Mouse (Mus musculus) forebrain, embryonic 15.5 days (tissue): ENCODE results near the gene Atp13a4. TPM values are rescaled to one million over a fixed set of nuclear protein-coding genes. Genes with fewer than 3 reads are reported as not detected.

Experiments used
- ATAC-seq: fragments of 200-750 bp; cut with Nextera tagmentation; replicated peaks from 2 replicates; pipeline ENCODE4 v1.8.0; 2017; ENCODE audit warnings: mild to moderate bottlenecking, moderate TSS enrichment, moderate library complexity
- H3K27ac ChIP-seq: fragments of 300-500 bp; sonication (generic); replicated peaks from 2 replicates; pipeline ENCODE4 v1.5.1; 2015; ENCODE audit warnings: mild to moderate bottlenecking, inconsistent platforms
- H3K27me3 ChIP-seq: fragments of 300-500 bp; sonication (generic); 2 replicates; pipeline ENCODE4 v1.6.1; 2015; ENCODE audit warnings: inconsistent platforms
- H3K36me3 ChIP-seq: fragments of 300-500 bp; sonication (generic); 2 replicates; pipeline ENCODE4 v1.6.1; 2015; ENCODE audit warnings: mild to moderate bottlenecking, inconsistent platforms
- H3K4me1 ChIP-seq: fragments of 300-500 bp; sonication (generic); 2 replicates; pipeline ENCODE4 v1.6.1; 2015; ENCODE audit warnings: inconsistent platforms
- H3K4me2 ChIP-seq: fragments of 300-500 bp; sonication (generic); replicated peaks from 2 replicates; pipeline ENCODE4 v1.6.1; 2015; ENCODE audit warnings: mild to moderate bottlenecking, inconsistent platforms
- H3K4me3 ChIP-seq: fragments of 300-500 bp; sonication (generic); 2 replicates; pipeline ENCODE4 v1.5.1; 2015; ENCODE audit warnings: mild to moderate bottlenecking, inconsistent platforms
- H3K9ac ChIP-seq: fragments of 300-500 bp; sonication (generic); replicated peaks from 2 replicates; pipeline ENCODE4 v1.6.1; 2015; ENCODE audit warnings: mild to moderate bottlenecking, inconsistent platforms
- H3K9me3 ChIP-seq: fragments of 300-500 bp; sonication (generic); 2 replicates; pipeline ENCODE4 v1.6.1; 2016; ENCODE audit warnings: inconsistent platforms
- WGBS: fragments of 180-500 bp; shearing (Covaris S2); methylation state at CpG from one replicate; pipeline ENCODE4 v1.1.7; 2015; ENCODE audit warnings: mixed read lengths; 5-methylcytosine and 5-hydroxymethylcytosine counted together
- polyA plus RNA-seq: library from polyadenylated mRNA; unstranded; fragments of >200 nt; fragmentation: Nextera tagmentation; extraction: Ambion mirVana; gene quantifications from 2 replicates; pipeline ENCODE4 v1.2.1, GENCODE M21; 2015

The Atp13a4 gene
- 1.2 and 1.4 TPM in 2 replicates for polyA plus RNA-seq

DNA sequence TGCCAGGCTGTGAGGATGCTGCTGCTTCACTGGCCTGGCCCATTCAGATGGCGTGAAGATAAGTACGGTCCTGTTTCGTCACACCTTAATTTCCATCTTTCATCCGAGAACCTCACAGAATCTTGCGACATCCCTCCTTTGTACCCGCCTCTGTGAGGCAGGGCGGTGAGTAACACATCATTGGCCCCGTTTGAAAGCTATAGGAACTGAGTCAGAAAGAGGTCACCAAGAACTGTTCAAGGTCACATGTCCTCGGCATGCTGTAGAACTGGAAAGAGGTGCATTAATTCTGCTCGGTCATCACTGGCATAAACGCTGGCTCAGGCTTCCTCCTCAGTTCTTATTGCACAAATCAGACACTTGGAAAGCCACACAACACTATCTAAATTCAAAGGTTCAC, at the start of gene Atp13a4:
Gene Atp13a4, minus strand, starts transcription at position 36 of the 400 bp plus-strand sequence.
- no peak within 1 kb of the TSS for H3K27ac ChIP-seq
- no peak for ATAC-seq
- no peak within 1 kb of the TSS for H3K4me3 ChIP-seq
- no peak within 1 kb of the TSS for H3K9ac ChIP-seq
- H3K27me3 ChIP-seq: no peaks in the 10 kb centered on the region
- H3K4me1 ChIP-seq: no peaks in the 10 kb centered on the region
- H3K4me2 ChIP-seq: no peak within 1 kb of the TSS
- no peaks in the 10 kb centered on the region for H3K36me3 ChIP-seq
- H3K9me3 ChIP-seq: no peaks in the 10 kb centered on the region
- WGBS: 82% methylated on average over 11 of the region's 11 CpGs

DNA sequence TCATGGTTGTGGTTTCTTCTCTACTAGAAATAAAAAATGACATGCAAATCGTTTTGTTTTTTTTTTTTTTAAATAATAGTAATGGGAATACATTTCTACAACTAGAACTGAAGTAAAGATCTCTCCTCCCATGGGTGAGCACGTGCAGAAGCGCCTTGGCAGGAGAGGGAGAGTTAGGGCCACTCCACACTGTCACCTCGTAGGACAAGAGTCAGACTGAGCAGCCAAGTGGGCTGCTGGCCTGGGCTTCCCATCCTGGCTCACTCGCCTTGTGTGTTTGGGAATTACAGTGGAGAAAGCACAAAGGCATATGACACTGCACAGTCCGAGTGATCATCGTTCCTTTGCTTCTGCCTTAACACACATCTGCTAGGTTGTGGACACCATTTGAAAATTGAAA, 47.5 kb upstream of the Atp13a4 start:
- Histone ChIP-seq H3K36me3 (peaks cover 64% of the 10 kb centered on the region), H3K9ac (no peak overlapping the region), H3K4me1 (no peaks in the 10 kb centered on the region), H3K27me3 (no peaks in the 10 kb centered on the region), H3K27ac (no peak overlapping the region), H3K4me3 (no peak overlapping the region), H3K9me3 (no peaks in the 10 kb centered on the region), H3K4me2 (no peak overlapping the region)
- 83% methylated on average over 7 of the region's 7 CpGs for WGBS
- ATAC-seq: no peak

DNA sequence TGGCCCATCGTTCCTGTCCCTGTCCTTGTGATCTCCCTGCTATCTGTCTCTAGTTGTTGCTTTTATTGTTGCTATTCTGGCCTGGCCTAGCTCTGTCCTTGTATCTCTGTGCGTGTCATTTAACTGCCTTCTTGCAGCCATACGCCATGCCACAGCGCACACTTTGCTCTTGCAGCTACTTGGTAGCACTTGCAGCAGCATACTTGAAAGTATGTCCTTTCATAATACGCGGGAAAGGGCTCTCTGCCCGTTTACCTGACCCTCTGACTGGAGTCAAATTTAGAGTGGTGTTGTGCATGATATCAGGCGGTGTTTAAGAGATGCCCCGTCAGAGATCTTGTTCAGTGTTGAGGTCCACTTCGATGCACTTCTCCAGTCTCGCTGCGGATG, 35.1 kb upstream of the Atp13a4 start:
- 9% methylated on average over 12 of the region's 12 CpGs for WGBS
- ATAC-seq: peak; percentile 21; the same call in 1 of the 2 replicates
- H3K9ac ChIP-seq: peak overlapping the region; percentile 90

DNA sequence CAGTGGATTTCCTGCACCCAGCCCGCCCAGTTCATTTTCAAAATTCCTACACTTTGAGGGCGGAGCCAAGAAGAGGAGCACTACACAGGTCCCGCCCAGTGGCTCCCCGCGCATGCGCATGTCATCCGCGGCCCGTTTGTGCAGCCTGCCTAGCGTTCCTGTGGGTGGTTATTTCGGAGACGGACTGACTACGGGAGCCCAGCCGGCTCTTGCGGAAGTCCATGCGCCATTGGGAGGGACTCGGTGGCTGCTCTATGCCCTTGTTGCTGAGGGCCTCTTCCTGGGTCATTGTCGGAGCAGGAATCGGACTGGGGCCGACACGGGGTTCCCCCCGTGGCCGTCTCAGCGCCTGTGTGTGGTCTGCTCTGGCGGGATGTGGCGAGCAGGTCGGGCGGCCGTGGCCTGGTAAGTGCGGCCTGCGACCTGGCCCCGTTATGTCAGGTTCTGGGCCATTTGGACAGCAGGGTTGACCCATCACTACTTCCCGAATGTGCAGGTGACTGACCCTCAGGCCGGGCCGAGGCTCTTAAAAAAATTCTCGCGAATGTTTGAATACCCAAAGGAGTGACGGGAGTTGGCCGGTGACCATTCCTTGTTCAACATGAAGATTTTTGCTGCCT, 34.6 kb upstream of the Atp13a4 start, which contains the start of gene Opa1:
Gene Opa1, plus strand, starts transcription at position 168 of the 620 bp plus-strand sequence.
- Histone ChIP-seq H3K4me2 (peak within 1 kb of the TSS; percentile 79), H3K36me3 (no peaks in the 10 kb centered on the region), H3K27me3 (0 out of 2 replicates have a peak, but pooled peaks cover 2% of the 10 kb centered on the region), H3K27ac (no peak within 1 kb of the TSS), H3K9ac (peak within 1 kb of the TSS; percentile 90), H3K4me3 (peak within 1 kb of the TSS; percentile 85), H3K9me3 (no peaks in the 10 kb centered on the region), H3K4me1 (peaks cover 15% of the 10 kb centered on the region)
- ATAC-seq: peak; percentile 98
- under 1% methylated on average over 39 of the region's 39 CpGs for WGBS

More for the DNA sequence above, 35.1 kb upstream of the Atp13a4 start:
- Histone ChIP-seq H3K4me3 (peak overlapping the region; percentile 85), H3K27ac (no peak overlapping the region), H3K36me3 (no peaks in the 10 kb centered on the region), H3K9me3 (no peaks in the 10 kb centered on the region), H3K4me2 (peak overlapping the region; percentile 79), H3K27me3 (0 out of 2 replicates have a peak, but pooled peaks cover 2% of the 10 kb centered on the region), H3K4me1 (peaks cover 15% of the 10 kb centered on the region)

DNA sequence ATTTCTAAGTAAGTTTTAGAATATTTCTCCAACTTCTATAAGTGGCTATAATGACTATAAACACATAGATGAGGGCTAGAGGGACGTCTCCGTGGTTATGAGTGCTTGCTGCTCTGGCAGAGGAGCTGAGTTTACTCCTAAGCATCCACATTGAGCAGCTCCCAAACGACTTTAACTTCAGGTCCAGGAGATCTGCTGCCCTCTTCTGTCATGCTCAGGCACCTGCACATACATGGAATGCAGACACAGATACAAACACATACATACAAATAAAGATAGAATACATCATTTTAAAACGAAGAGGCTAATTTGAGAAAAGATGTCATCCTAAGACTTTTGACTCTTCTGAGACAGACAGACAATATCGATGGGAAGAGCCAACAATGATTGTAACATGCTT, 31.0 kb upstream of the Atp13a4 start:
- no peak for ATAC-seq
- Histone ChIP-seq H3K4me1 (peaks cover 8% of the 10 kb centered on the region), H3K9me3 (no peaks in the 10 kb centered on the region), H3K9ac (no peak overlapping the region), H3K27me3 (0 out of 2 replicates have a peak, but pooled peaks cover 2% of the 10 kb centered on the region), H3K4me2 (no peak overlapping the region), H3K36me3 (no peaks in the 10 kb centered on the region), H3K27ac (no peak overlapping the region), H3K4me3 (no peak overlapping the region)
- WGBS: 14% methylated on average over 5 of the region's 5 CpGs

DNA sequence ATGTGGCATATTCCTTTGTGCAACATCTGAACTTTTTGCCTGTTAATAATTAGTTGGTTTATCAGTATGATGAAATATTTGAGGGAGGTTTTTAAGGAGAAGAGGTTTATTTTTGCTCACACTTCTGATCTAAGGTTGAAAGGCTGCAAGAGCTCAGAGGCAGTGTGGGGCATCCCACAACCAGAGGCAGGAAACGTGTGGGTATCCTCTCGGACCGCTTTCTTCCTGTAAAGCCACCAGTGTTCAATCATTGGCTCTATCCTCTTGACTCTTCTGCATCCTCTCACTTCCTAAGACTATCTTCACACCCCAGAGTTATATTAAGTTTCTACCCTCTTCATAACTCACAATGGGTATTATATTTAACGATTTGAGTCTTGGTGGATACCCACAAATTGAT, 29.3 kb upstream of the Atp13a4 start:
- WGBS: 82% methylated on average over 4 of the region's 4 CpGs
- no peak for ATAC-seq
- Histone ChIP-seq H3K4me3 (no peak overlapping the region), H3K27ac (no peak overlapping the region), H3K4me1 (no peaks in the 10 kb centered on the region), H3K9ac (no peak overlapping the region), H3K4me2 (no peak overlapping the region), H3K9me3 (no peaks in the 10 kb centered on the region), H3K27me3 (0 out of 2 replicates have a peak, but pooled peaks cover 2% of the 10 kb centered on the region), H3K36me3 (no peaks in the 10 kb centered on the region)

DNA sequence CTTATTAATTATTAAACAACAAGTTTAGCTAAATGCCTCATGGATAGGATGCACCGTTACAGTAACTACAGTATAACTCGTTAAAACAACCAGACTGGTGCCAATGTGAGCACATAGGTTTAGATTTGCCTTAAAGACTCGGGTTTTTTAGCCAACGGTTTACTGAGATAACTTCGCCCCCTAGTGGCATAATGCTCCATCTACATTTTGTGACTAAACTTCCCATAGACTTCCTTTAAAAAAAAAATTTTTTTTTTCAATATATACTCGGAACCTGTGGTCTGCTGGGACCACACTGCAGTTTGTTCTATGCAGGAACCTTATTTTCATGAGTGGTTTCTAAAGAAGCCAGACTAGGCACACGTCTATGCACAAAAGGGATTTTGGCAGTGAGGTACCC, 16.2 kb upstream of the Atp13a4 start:
- no peaks in the 10 kb centered on the region for H3K36me3 ChIP-seq
- no peak overlapping the region for H3K9ac ChIP-seq
- no peak overlapping the region for H3K27ac ChIP-seq
- H3K9me3 ChIP-seq: no peaks in the 10 kb centered on the region
- H3K4me1 ChIP-seq: peaks cover 3% of the 10 kb centered on the region; the same call in 1 of the 2 replicates
- 0 out of 2 replicates have a peak, but pooled peaks cover 6% of the 10 kb centered on the region for H3K27me3 ChIP-seq
- 7% methylated on average over 7 of the region's 7 CpGs for WGBS
- H3K4me2 ChIP-seq: no peak overlapping the region
- ATAC-seq: 0 out of 2 replicates have a peak, but pooled peaks have one; percentile 26
- no peak overlapping the region for H3K4me3 ChIP-seq

DNA sequence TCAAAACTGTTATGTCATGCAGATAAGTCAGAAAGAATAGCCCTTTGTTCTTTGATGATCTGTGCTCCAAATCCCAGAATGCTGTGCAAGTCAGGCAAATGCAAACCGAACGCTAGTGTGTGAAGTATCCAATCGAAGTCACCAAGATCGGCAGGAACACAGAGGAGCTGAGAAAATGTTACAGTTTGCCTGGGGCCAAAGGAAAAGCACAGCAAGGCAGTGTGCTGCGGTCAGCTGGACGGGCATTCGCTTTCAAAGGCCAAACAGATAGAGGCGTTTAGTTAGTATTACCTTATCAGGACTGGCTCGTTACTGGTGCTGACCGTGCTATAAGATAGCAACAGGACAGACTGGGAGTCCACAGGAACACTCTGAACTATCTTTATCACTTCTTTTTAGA, 15.8 kb upstream of the Atp13a4 start:
- Histone ChIP-seq H3K9me3 (no peaks in the 10 kb centered on the region), H3K27ac (no peak overlapping the region), H3K36me3 (no peaks in the 10 kb centered on the region), H3K9ac (no peak overlapping the region), H3K4me3 (no peak overlapping the region), H3K4me1 (peaks cover 3% of the 10 kb centered on the region; the same call in 1 of the 2 replicates), H3K4me2 (no peak overlapping the region), H3K27me3 (0 out of 2 replicates have a peak, but pooled peaks cover 6% of the 10 kb centered on the region)
- 50% methylated on average over 10 of the region's 10 CpGs for WGBS
- ATAC-seq: 0 out of 2 replicates have a peak, but pooled peaks have one; percentile 43

DNA sequence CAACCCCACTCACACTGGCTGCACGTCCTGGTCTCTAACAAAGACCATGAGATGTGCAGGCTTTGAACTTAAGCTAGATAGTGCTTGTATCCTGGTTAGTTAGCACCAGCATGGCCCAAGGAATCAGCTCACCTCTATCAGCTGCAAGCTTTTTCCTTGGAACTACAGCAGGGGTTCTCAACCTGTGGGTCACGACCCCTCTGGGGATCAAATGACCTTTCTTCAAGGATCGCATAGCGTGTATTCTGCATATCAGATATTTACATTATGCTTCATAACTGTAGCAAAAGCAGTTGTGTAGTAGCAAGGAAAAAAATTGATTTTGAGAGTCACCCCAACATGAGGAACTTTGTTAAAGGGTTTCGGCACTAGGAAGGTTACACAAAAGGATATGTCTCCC, 15.0 kb upstream of the Atp13a4 start:
- no peak overlapping the region for H3K4me2 ChIP-seq
- WGBS: 86% methylated on average over 5 of the region's 5 CpGs
- H3K36me3 ChIP-seq: no peaks in the 10 kb centered on the region
- no peaks in the 10 kb centered on the region for H3K9me3 ChIP-seq
- no peak for ATAC-seq
- H3K27ac ChIP-seq: no peak overlapping the region
- peaks cover 3% of the 10 kb centered on the region; the same call in 1 of the 2 replicates for H3K4me1 ChIP-seq
- no peak overlapping the region for H3K4me3 ChIP-seq
- 0 out of 2 replicates have a peak, but pooled peaks cover 4% of the 10 kb centered on the region for H3K27me3 ChIP-seq
- no peak overlapping the region for H3K9ac ChIP-seq

DNA sequence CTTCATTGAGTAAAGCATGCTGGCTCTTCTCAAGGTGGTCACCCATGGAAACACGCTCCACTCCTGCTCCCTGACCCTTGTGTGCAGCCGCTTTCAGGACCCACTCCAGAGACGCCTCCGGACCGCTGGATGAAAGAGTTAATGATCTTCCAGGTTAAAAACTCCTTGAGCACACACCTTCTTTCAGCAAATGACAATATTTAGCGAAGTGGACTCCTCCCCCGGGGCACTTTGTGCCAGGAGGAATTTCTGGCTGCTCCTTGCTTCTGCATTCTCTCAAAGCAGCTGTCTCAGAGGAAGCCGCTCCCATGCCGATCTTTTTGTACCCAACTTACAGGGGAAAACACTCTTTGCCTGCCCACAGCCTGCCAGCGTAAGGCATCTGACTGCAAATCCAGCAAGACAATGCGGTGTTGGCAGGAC, 3.4 kb downstream of the Atp13a4 start:
- H3K9ac ChIP-seq: no peak overlapping the region
- no peak for ATAC-seq
- no peak overlapping the region for H3K4me3 ChIP-seq
- H3K4me1 ChIP-seq: 0 out of 2 replicates have a peak, but pooled peaks cover 3% of the 10 kb centered on the region
- H3K4me2 ChIP-seq: no peak overlapping the region
- no peaks in the 10 kb centered on the region for H3K27me3 ChIP-seq
- no peaks in the 10 kb centered on the region for H3K36me3 ChIP-seq
- H3K27ac ChIP-seq: no peak overlapping the region
- H3K9me3 ChIP-seq: no peaks in the 10 kb centered on the region
- WGBS: 63% methylated on average over 11 of the region's 11 CpGs

DNA sequence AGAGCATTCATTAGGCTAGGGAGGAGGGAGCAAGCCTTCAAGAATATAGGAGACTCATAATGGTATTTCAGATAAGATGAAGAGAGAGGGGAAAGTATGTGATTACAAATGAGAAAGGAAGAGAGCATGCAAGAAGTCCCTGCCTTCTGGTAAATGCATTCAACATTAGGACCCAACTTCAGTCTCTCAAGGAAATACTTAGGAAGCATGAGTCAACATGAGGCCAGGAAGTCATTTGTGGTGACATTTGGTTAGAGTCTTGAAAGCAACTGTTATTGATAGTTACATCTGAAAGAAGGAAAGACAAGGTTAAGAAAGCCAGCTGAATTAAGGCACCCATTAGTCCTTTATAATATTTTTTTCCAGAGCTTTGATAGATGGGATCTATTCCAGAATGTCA, 4.8 kb downstream of the Atp13a4 start:
- H3K9ac ChIP-seq: no peak overlapping the region
- no peak overlapping the region for H3K27ac ChIP-seq

DNA sequence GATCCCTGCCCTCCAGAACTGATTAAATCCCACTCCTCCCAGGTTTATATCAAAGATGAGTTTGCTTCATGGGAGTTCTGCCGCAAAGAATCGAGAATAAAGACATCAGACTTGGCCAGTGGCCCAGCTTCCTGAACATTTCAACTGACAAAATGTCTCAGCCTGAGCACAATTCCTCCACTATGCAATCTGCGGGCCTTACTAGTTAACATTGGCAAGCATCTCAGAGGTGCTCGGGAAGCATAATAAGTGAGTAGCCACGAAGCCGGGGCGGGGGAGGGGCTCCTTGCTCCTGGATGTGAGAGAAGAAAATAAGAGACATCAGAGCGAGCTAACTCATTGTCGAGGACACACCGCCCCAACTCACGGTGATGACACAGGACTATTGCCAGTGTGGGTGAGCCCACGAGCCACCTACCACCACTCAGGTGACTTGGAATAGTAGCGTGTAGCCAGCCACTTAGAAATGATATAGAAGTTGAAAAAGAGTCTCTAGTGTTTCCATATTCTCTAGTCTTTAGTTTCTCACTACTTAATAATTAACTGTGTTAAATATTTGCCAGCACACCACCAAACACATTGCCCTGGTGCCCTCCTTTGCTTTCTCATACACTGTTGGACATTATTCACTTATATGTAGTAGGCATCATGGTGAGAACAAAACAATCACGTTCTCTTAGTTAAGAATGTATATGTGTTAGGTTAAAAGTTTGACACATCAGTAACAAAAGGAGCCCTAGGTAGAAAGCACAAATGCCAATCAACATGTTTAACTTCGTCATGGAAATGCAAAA, 8.1 kb downstream of the Atp13a4 start:
- no peak overlapping the region for H3K4me3 ChIP-seq
- no peaks in the 10 kb centered on the region for H3K36me3 ChIP-seq
- ATAC-seq: peak; percentile 67; the same call in 1 of the 2 replicates
- H3K27me3 ChIP-seq: no peaks in the 10 kb centered on the region
- H3K9ac ChIP-seq: no peak overlapping the region
- no peak overlapping the region for H3K4me2 ChIP-seq
- 41% methylated on average over 15 of the region's 15 CpGs for WGBS
- H3K9me3 ChIP-seq: no peaks in the 10 kb centered on the region
- no peak overlapping the region for H3K27ac ChIP-seq
- H3K4me1 ChIP-seq: 0 out of 2 replicates have a peak, but pooled peaks cover 7% of the 10 kb centered on the region

More for the DNA sequence above, 4.8 kb downstream of the Atp13a4 start:
- Histone ChIP-seq H3K9me3 (no peaks in the 10 kb centered on the region), H3K4me1 (0 out of 2 replicates have a peak, but pooled peaks cover 7% of the 10 kb centered on the region), H3K36me3 (no peaks in the 10 kb centered on the region), H3K4me3 (no peak overlapping the region), H3K4me2 (no peak overlapping the region), H3K27me3 (no peaks in the 10 kb centered on the region)
- ATAC-seq: no peak
